Mouse (Mus musculus) olfactory bulb, adult 2 months (tissue): ENCODE data around the gene Dync1i1. TPM values are rescaled to one million over a fixed set of nuclear protein-coding genes. Genes with fewer than 3 reads are reported as not detected.

ENCODE experiments used
- H3K27ac ChIP-seq: fragments of 200-500 bp; 2 replicates; pipeline ENCODE4 v1.5.1; 2012; ENCODE audit warnings: low read depth, low read length; ENCODE audit not compliant: insufficient read depth
- H3K4me1 ChIP-seq: fragments of 200-500 bp; 2 replicates; pipeline ENCODE4 v1.6.1; 2012; ENCODE audit warnings: low read length; ENCODE audit not compliant: control insufficient read depth, insufficient read depth
- H3K4me3 ChIP-seq: fragments of 200-500 bp; 2 replicates; pipeline ENCODE4 v1.5.1; 2012; ENCODE audit warnings: mild to moderate bottlenecking, low read depth, low read length, moderate library complexity; ENCODE audit not compliant: insufficient read depth
- CTCF ChIP-seq: fragments of 200-500 bp; IDR thresholded peaks from 2 replicates; pipeline ENCODE4 v1.5.1; 2012; ENCODE audit warnings: low read depth, mild to moderate bottlenecking, low read length, moderate library complexity; ENCODE audit not compliant: insufficient read depth
- POLR2A ChIP-seq: fragments of 200-500 bp; IDR thresholded peaks from 2 replicates; pipeline ENCODE4 v1.6.1; 2012; ENCODE audit warnings: mild to moderate bottlenecking, low read depth, low read length, moderate library complexity; ENCODE audit not compliant: insufficient read depth
- WGBS: fragments of 180-500 bp; shearing (Covaris S2); methylation state at CpG from one replicate; pipeline ENCODE4 v1.1.7; 2018; 5-methylcytosine and 5-hydroxymethylcytosine counted together
- polyA plus RNA-seq: library from polyadenylated mRNA; stranded (reverse); fragments of >200 nt; gene quantifications from 2 replicates; pipeline ENCODE4 v1.2.4, GENCODE M21; 2012; ENCODE audit warnings: low replicate concordance; ENCODE audit not compliant: missing spikeins, insufficient read depth, insufficient read length

Gene Dync1i1
- polyA plus RNA-seq, 1 experiment: 116 TPM

- Histone ChIP-seq H3K4me3 (no peak overlapping the region), H3K4me1 (no peaks in the 10 kb centered on the region), H3K27ac (no peak overlapping the region)
- WGBS: 75% methylated on average over 7 of the region's 7 CpGs
- TF ChIP-seq CTCF: no peak
- TF ChIP-seq POLR2A: no peak
These were observed 197.7 kb downstream of the Dync1i1 start for GRCm38 (mm10) chr6:5923148-5923547.

- H3K4me1 ChIP-seq: peaks cover 5% of the 10 kb centered on the region
- WGBS: 48% methylated on average over 8 of the region's 8 CpGs
- TF ChIP-seq CTCF (no peak), POLR2A (no peak)
- no peak overlapping the region for H3K4me3 ChIP-seq
- H3K27ac ChIP-seq: no peak overlapping the region
These were observed 204.7 kb downstream of the Dync1i1 start for GRCm38 (mm10) chr6:5930140-5930539.

GRCm38 (mm10) chr6:5935587-5936353 is 210.3 kb downstream of the Dync1i1 start:
- Histone ChIP-seq H3K4me1 (peaks cover 2% of the 10 kb centered on the region), H3K27ac (no peak overlapping the region), H3K4me3 (no peak overlapping the region)
- WGBS: 82% methylated on average over 8 of the region's 8 CpGs
- TF ChIP-seq CTCF (no peak), POLR2A (no peak)

GRCm38 (mm10) chr6:5949812-5950392 is 224.5 kb downstream of the Dync1i1 start:
- no peak overlapping the region for H3K4me3 ChIP-seq
- TF ChIP-seq CTCF: no peak
- TF ChIP-seq POLR2A: no peak
- 58% methylated on average over 9 of the region's 9 CpGs for WGBS
- H3K4me1 ChIP-seq: peaks cover 5% of the 10 kb centered on the region
- no peak overlapping the region for H3K27ac ChIP-seq

- Histone ChIP-seq H3K27ac (no peak overlapping the region), H3K4me3 (no peak overlapping the region), H3K4me1 (peaks cover 7% of the 10 kb centered on the region)
- no peak for TF ChIP-seq CTCF
- TF ChIP-seq POLR2A: no peak
- 75% methylated on average over 10 of the region's 10 CpGs for WGBS
These were observed 231.0 kb downstream of the Dync1i1 start for GRCm38 (mm10) chr6:5956316-5956913.

- TF ChIP-seq POLR2A (no peak), CTCF (no peak)
- no peak overlapping the region for H3K4me3 ChIP-seq
- no peak overlapping the region for H3K27ac ChIP-seq
- WGBS: 50% methylated on average over 4 of the region's 4 CpGs
- H3K4me1 ChIP-seq: no peaks in the 10 kb centered on the region; the same call in 1 of the 2 replicates
These were observed 235.3 kb downstream of the Dync1i1 start for GRCm38 (mm10) chr6:5960728-5961127.

- no peak overlapping the region for H3K27ac ChIP-seq
- WGBS: 78% methylated on average over 3 of the region's 3 CpGs
- no peak overlapping the region for H3K4me3 ChIP-seq
- H3K4me1 ChIP-seq: peaks cover 1% of the 10 kb centered on the region; the same call in 1 of the 2 replicates
- no peak for TF ChIP-seq POLR2A
- no peak for TF ChIP-seq CTCF
These were observed 236.5 kb downstream of the Dync1i1 start for GRCm38 (mm10) chr6:5961960-5962359.

GRCm38 (mm10) chr6:5966376-5966775 is 240.9 kb downstream of the Dync1i1 start:
- 87% methylated on average over 7 of the region's 7 CpGs for WGBS
- TF ChIP-seq POLR2A: no peak
- no peak for TF ChIP-seq CTCF

More at GRCm38 (mm10) chr6:5966376-5966775, 240.9 kb downstream of the Dync1i1 start:
- H3K4me3 ChIP-seq: no peak overlapping the region
- peaks cover 4% of the 10 kb centered on the region; the same call in 1 of the 2 replicates for H3K4me1 ChIP-seq
- H3K27ac ChIP-seq: no peak overlapping the region
